Mouse (Mus musculus) lung, embryonic 15.5 days (tissue): ENCODE results near the gene Fpr-rs3. TPM values are rescaled to one million over a fixed set of nuclear protein-coding genes. Genes with fewer than 3 reads are reported as not detected.

Source experiments
- ATAC-seq: fragments of 200-750 bp; cut with Nextera tagmentation; 2 replicates; pipeline ENCODE4 v1.8.0; 2017; ENCODE audit warnings: moderate number of reproducible peaks, borderline replicate concordance; ENCODE audit not compliant: low FRiP score, low TSS enrichment; ENCODE audit errors: extremely low read depth
- H3K27ac ChIP-seq: fragments of 300-500 bp; sonication (generic); 2 replicates; pipeline ENCODE4 v1.5.1; 2015; ENCODE audit warnings: moderate library complexity, mild to moderate bottlenecking, inconsistent platforms
- H3K27me3 ChIP-seq: fragments of 300-500 bp; sonication (generic); 2 replicates; pipeline ENCODE4 v1.6.1; 2015; ENCODE audit warnings: inconsistent platforms
- H3K36me3 ChIP-seq: fragments of 300-500 bp; sonication (generic); 2 replicates; pipeline ENCODE4 v1.6.1; 2015; ENCODE audit warnings: inconsistent platforms
- H3K4me1 ChIP-seq: fragments of 300-500 bp; sonication (generic); 2 replicates; pipeline ENCODE4 v1.6.1; 2015; ENCODE audit warnings: inconsistent platforms
- H3K4me2 ChIP-seq: fragments of 300-500 bp; sonication (generic); 2 replicates; pipeline ENCODE4 v1.6.1; 2015; ENCODE audit warnings: inconsistent platforms, mild to moderate bottlenecking, moderate library complexity
- H3K4me3 ChIP-seq: fragments of 300-500 bp; sonication (generic); 2 replicates; pipeline ENCODE4 v1.5.1; 2015; ENCODE audit warnings: mild to moderate bottlenecking, inconsistent platforms
- H3K9ac ChIP-seq: fragments of 300-500 bp; sonication (generic); 2 replicates; pipeline ENCODE4 v1.6.1; 2015; ENCODE audit warnings: inconsistent platforms
- H3K9me3 ChIP-seq: fragments of 300-500 bp; sonication (generic); 2 replicates; pipeline ENCODE4 v1.6.1; 2016; ENCODE audit warnings: inconsistent platforms
- WGBS: fragments of 180-500 bp; shearing (Covaris S2); methylation state at CpG from one replicate; pipeline ENCODE4 v1.1.7; 2015; 5-methylcytosine and 5-hydroxymethylcytosine counted together
- polyA plus RNA-seq: library from polyadenylated mRNA; unstranded; fragments of >200 nt; fragmentation: Nextera tagmentation; extraction: Ambion mirVana; gene quantifications from 2 replicates; pipeline ENCODE4 v1.2.1, GENCODE M21; 2015

The Fpr-rs3 gene
- polyA plus RNA-seq = not detected in 2 replicates

DNA sequence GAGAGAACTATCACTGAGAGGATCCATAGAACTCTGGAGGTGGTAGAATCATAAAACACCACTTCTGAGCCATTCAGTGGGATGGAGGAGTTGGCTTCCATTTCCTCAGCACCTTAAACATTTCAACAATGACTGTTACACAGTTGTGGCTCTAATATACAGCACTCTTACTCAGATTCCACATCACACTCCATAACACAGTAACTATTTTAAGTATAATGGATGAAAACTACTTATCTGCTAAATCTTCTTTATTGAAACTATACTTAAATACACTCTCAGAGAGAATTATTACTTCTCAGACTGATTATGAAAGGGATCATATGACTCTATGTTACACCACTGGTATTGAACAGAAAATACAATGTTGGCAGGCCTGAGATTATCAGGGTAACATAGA, at the start of gene Fpr-rs3:
Gene Fpr-rs3 (minus strand): TSS at position 101 of the 400 bp plus-strand sequence.
- no peak within 1 kb of the TSS for H3K9ac ChIP-seq
- H3K4me2 ChIP-seq = no peak within 1 kb of the TSS
- ATAC-seq = no peak
- no peak within 1 kb of the TSS for H3K4me3 ChIP-seq
- H3K27ac ChIP-seq = no peak within 1 kb of the TSS
- H3K36me3 ChIP-seq = no peaks in the 10 kb centered on the region
- H3K27me3 ChIP-seq = no peaks in the 10 kb centered on the region
- no peaks in the 10 kb centered on the region for H3K4me1 ChIP-seq
- H3K9me3 ChIP-seq = no peaks in the 10 kb centered on the region

DNA sequence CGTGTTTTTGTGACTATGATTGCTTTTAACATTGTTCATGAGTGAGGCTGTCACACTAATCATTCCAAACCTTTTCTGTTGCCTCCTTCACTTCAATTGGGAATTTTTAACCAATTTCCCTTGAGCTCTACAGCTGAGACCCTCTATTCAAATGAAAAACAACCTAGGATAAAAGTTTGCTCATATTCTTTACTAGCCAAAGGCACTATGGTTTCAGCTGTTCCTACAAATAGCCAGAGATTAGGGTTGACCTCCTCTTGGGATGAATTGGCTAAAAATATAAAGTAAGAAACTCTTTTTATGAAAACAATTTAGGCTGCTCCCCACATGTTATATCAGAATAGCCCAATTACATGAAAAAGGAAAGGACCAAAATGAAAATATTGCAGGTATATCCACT, 28.4 kb downstream of the Fpr-rs3 start, which contains the start of gene Vmn2r110:
Gene Vmn2r110 (minus strand): TSS at position 101 of the 400 bp plus-strand sequence.
- ATAC-seq = no peak
- H3K36me3 ChIP-seq = no peaks in the 10 kb centered on the region
- H3K27me3 ChIP-seq = no peaks in the 10 kb centered on the region
- H3K4me2 ChIP-seq = no peak within 1 kb of the TSS
- no peaks in the 10 kb centered on the region for H3K4me1 ChIP-seq
- no peak within 1 kb of the TSS for H3K9ac ChIP-seq
- no peaks in the 10 kb centered on the region; the same call in 1 of the 2 replicates for H3K9me3 ChIP-seq
- 17% methylated on average over 1 of the region's 1 CpGs for WGBS
- no peak within 1 kb of the TSS for H3K27ac ChIP-seq
- H3K4me3 ChIP-seq = no peak within 1 kb of the TSS

Other genes starting within 250 kb of the Fpr-rs3 start
- not detected in 2 replicates for gene Vmn1r224, start 210.7 kb downstream of the Fpr-rs3 start, polyA plus RNA-seq
- not detected in 2 replicates for gene Vmn2r108, start 143.5 kb downstream of the Fpr-rs3 start, polyA plus RNA-seq
- not detected in 2 replicates for gene Vmn1r225, start 126.7 kb downstream of the Fpr-rs3 start, polyA plus RNA-seq
- not detected in 2 replicates for gene Vmn2r109, start 60.1 kb downstream of the Fpr-rs3 start, polyA plus RNA-seq
- 0.02 and 0.03 TPM in 2 replicates for gene Vmn2r110, start 28.5 kb downstream of the Fpr-rs3 start, polyA plus RNA-seq
- gene Vmn1r226, start 58.0 kb upstream of the Fpr-rs3 start, polyA plus RNA-seq = not detected in 2 replicates
- not detected in 2 replicates for gene Vmn1r227, start 105.0 kb upstream of the Fpr-rs3 start, polyA plus RNA-seq
- not detected in 2 replicates for gene Vmn1r228, start 161.3 kb upstream of the Fpr-rs3 start, polyA plus RNA-seq
- not detected in 2 replicates for gene Vmn1r229, start 186.7 kb upstream of the Fpr-rs3 start, polyA plus RNA-seq
- not detected in 2 replicates for gene Vmn1r230, start 215.6 kb upstream of the Fpr-rs3 start, polyA plus RNA-seq